Mouse (Mus musculus): Measurements from ENCODE around the gene Ptger1. TPM values are rescaled to one million over a fixed set of nuclear protein-coding genes. Genes with fewer than 3 reads are reported as not detected.
A peak's percentile ranks its signal among the peaks of the same experiment; 100 is the strongest.

Gene Ptger1
- total RNA-seq, 4 experiments from 2014 or later = 0.74 to 1.3 (median 1.1) TPM

DNA sequence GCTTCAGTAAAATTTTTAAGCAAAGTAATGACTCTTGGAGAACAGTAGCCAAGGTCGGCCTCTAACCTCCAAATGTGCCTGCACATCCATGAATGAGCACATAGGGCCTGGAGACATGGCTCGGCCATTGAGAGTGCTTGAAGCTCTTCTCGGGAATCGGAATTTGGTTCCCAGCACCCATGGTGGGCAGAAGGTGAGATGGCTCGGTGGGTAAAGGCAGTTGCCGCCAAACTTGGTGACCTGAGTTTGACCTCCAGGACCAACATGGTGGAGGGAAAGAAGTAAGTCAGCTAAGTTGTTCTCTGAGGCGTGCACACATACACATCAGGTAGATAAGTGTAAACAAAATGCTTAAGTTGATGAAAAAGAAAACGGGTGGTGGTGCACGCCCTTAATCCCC, 10.4 kb upstream of the Ptger1 start:
- no peak for DNase-seq (ENCODE audit: low spot score in 2 of 2)

GRCm38 (mm10) chr8:83656484-83657246, 9.8 kb upstream of the Ptger1 start:
- DNase-seq (ENCODE audit: low spot score in 2 of 2) = no peak

DNA sequence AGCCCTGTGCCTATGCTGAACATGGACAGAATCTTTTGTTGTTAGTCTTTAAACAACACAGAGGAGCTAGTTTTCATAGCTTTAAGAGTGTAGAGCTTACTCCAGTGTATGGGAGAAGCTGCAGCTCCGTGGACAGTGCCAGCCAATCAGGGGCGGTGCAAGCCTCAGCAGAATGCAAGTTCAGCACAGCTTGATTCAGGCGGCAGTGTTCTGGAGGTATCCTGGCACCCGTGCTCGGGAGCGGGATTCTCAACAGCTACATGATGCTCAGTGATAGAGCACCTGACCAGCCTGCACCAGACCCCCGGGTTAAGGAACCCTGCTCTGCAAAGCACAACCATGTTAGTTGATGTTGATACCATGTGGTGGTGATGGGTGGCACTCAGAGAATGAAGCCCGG, 5.9 kb upstream of the Ptger1 start:
- peak in 1 of 2 experiments; percentile 44 for DNase-seq (ENCODE audit: low spot score in 2 of 2)

DNA sequence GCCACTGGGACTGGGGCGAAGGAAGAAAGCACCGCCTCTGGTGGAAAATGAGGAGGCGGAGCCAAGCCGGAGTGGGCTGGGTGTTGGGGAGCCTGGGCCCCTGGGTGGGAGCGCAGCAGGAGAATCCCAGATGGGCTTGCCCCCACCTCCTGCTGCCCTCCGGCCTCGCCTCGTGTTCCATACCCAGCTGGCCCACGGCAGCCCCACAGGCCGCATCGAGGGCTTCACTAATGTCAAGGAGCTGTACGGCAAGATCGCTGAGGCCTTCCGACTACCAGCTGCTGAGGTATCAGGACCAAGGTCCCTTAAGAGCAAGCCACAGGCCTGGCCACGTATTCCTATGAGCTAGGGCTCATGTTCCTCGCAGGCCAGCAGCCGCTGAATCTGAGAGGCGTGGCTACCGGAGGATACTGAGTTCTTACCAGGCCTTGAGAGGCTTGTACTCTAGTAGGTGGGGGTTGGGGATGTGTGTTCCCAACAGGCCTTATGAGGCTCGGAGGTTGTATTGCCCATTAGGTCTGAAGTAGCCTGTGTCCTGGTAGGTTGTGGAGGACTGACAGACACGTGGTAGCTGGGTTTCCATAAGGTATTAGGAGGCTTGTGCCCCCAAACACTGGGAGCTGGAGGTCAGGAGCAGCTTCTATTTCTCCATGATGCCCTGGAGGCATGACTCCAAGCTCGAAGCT, 5.3 kb upstream of the Ptger1 start:
- no peak for DNase-seq (ENCODE audit: low spot score in 2 of 2)

DNA sequence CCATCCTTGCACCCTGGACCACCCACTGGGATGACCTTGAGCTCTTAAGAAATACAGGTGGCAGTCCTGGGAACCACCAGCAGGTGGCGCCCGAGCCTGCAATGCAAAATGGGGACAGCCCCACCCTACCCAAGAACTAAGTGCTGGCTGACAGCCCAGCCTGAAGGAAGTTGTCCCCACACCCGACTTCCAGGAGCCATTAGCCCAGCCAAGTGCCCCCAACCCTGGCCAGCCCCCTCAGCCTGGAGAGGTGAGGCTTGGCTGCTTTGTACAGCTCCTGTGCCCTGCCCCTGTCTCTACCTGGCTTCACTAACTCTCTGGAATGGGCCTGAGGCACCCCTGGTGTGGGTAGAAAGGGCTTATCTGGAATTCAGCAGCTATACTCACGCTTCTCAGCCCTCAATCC, 4.1 kb upstream of the Ptger1 start:
- DNase-seq (ENCODE audit: low spot score in 2 of 2) = peak; percentile 81 to 90

GRCm38 (mm10) chr8:83664096-83664495, 2.4 kb upstream of the Ptger1 start:
- no peak for DNase-seq (ENCODE audit: low spot score in 2 of 2)

- DNase-seq (ENCODE audit: low spot score in 2 of 2) = no peak
These were observed 1.4 kb upstream of the Ptger1 start for GRCm38 (mm10) chr8:83664931-83665625.

GRCm38 (mm10) chr8:83666866-83667234, 372 bp downstream of the Ptger1 start:
- DNase-seq (ENCODE audit: low spot score in 2 of 2) = no peak

DNA sequence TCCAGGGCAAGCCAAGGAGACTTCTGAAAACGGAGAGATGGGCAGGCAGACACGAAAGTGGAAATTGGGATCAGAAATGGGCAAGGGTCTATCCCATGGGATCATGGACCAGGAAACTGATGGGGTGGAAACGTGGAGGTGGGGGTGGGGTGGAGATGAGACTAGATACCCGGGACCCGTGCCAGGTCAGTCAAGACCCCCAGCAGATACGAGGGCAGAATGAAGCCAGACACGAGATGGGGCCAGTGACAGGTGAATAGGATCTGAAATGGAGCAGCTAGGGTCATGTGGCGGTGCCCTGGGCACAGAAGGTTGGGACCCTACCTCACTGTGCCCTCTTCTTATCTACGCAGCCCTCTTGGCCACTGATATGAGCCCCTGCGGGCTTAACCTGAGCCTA, 1.0 kb downstream of the Ptger1 start:
- no peak for DNase-seq (ENCODE audit: low spot score in 2 of 2)

GRCm38 (mm10) chr8:83668010-83668916, 1.8 kb downstream of the Ptger1 start:
- DNase-seq (ENCODE audit: low spot score in 2 of 2) = peak in 1 of 2 experiments; percentile 69

DNA sequence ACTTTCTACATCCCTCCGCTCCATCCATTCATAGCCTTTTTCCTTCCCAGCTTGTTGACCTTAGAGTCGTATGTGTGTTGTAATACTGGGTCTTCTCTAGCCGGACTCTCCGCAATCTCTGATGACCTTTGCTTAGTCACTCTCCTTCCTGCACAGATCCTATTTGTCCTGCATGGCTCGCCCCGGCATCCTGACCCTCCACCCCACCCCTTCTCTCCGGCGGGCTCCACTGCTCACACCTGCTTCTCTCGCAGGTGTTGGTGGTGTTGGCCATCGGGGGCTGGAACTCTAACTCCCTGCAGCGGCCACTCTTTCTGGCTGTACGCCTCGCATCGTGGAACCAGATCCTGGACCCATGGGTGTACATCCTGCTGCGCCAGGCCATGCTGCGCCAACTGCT, 2.5 kb downstream of the Ptger1 start:
- no peak for DNase-seq (ENCODE audit: low spot score in 2 of 2)

GRCm38 (mm10) chr8:83672936-83673335, 6.5 kb downstream of the Ptger1 start:
- DNase-seq (ENCODE audit: low spot score in 2 of 2) = no peak

- DNase-seq (ENCODE audit: low spot score in 2 of 2) = no peak
These were observed 8.0 kb downstream of the Ptger1 start for GRCm38 (mm10) chr8:83674497-83674896.

DNA sequence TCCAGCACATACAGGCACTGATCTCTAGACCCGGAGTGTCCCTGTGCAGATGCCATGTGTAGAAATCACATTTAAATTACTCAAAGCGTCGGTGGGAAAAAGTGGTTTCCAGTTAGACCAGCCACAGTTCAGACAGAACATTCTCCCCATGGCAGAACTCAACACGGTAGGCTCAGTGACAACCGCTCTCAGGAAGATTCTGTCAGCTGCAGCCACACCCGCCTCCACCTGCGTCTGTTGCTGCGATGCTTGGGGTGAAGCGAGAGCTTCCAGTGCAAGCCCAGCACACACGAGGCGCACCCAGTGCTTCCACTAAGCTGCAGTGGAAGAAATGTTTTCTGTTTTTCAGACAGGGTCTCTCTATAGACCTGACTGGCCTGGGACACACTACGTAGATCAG, 13.4 kb downstream of the Ptger1 start:
- DNase-seq (ENCODE audit: low spot score in 2 of 2) = no peak

- DNase-seq (ENCODE audit: low spot score in 2 of 2) = no peak
These were observed 14.1 kb downstream of the Ptger1 start for GRCm38 (mm10) chr8:83680603-83681002.

GRCm38 (mm10) chr8:83681099-83681498, 14.6 kb downstream of the Ptger1 start:
- no peak for DNase-seq (ENCODE audit: low spot score in 2 of 2)

- DNase-seq (ENCODE audit: low spot score in 2 of 2) = no peak
These were observed 18.0 kb downstream of the Ptger1 start for GRCm38 (mm10) chr8:83684517-83684916.

DNA sequence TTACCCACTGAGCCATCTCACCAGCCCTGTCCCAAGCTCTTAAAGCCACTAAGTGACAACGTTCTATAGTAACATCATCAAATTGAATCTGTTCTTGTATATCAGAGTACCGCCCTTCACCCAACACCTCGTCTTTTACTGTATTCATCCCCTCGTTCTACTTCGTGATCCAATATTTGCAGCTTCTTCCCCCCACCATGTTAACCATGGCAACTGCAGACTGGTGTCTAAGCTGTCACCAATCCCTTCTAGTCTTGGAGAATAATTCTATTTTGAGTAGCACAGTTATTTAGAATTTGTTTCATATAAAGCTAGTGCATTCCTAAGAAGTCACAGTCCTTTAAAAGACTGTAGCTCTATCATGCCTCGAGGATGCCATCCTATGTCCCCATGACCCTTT, 22.8 kb downstream of the Ptger1 start:
- DNase-seq (ENCODE audit: low spot score in 2 of 2) = no peak

GRCm38 (mm10) chr8:83693609-83694236, 27.2 kb downstream of the Ptger1 start:
- no peak for DNase-seq (ENCODE audit: low spot score in 2 of 2)

- no peak for DNase-seq (ENCODE audit: low spot score in 2 of 2)
These were observed 28.1 kb downstream of the Ptger1 start for GRCm38 (mm10) chr8:83694369-83695160.

All from layer of hippocampus, adult 8-10 months (tissue).